Mouse (Mus musculus) cerebellum, postnatal 10 days (tissue): ENCODE results near the gene Rabgef1.
A peak's percentile ranks its signal among the peaks of the same experiment; 100 is the strongest.
"Not testable (repeated sequence)": the region's sequence is repeated elsewhere in the genome, so short reads cannot be mapped to it uniquely, and the experiment has no call there.

Source experiments
- DNase-seq, 2 experiments: peaks; one replicate each; pipeline ENCODE4 v3.0.0; 2021; ENCODE audit warnings: mixed read lengths in 2 of 2

Gene Rabgef1

DNA sequence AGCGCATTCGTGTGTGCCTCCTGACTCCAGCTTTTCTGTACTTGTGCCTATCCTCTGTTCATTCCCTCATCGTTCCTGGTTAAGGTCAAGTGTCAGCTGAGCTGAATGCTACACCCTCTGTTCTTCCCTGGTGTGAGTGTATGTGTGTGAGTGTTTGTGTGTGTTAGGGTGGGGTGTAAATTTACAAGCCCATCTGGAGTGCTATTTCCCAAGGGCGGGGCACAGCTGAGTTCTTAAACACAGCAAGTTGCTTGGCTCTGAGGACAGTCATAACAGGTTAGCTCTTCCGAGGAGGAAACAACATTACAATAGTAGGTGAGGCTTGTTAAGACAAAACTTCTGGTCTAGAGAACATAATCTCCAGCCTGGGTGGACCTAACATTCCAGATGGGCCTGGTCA lies 46.7 kb downstream of the Rabgef1 start:
- no peak for DNase-seq

DNA sequence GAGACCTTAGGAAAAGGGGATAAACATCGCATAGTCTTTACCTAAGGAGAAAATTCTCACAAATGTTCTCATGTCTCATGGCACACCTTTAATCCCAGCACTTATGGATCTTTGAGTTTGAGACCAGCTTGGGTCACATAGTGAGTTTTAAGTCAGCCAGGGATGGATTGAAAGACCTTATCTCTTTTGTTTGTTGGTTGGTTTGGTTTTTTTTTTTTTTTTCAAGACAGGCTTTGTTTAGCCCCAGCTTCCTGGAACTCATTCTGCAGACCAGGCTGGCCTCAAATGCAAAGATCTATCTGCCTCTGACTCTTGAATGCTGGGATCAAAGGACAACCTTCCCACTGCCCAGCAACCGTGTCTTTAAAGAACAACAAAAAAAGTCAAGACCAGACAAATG lies 49.7 kb downstream of the Rabgef1 start:
- DNase-seq: no peak

- no peak for DNase-seq
Observed at GRCm38 (mm10) chr5:130221760-130222145, 50.2 kb downstream of the Rabgef1 start.

GRCm38 (mm10) chr5:130222146-130223004 lies 50.8 kb downstream of the Rabgef1 start:
- peak; percentile 98 to 99 for DNase-seq

GRCm38 (mm10) chr5:130226790-130227189 lies 55.2 kb downstream of the Rabgef1 start:
- DNase-seq: no peak

- no peak for DNase-seq
Observed at GRCm38 (mm10) chr5:130228120-130228519, 56.5 kb downstream of the Rabgef1 start.

GRCm38 (mm10) chr5:130236302-130236701 lies 64.7 kb downstream of the Rabgef1 start:
- DNase-seq: no peak

GRCm38 (mm10) chr5:130239236-130239635 lies 67.6 kb downstream of the Rabgef1 start:
- DNase-seq: no peak

DNA sequence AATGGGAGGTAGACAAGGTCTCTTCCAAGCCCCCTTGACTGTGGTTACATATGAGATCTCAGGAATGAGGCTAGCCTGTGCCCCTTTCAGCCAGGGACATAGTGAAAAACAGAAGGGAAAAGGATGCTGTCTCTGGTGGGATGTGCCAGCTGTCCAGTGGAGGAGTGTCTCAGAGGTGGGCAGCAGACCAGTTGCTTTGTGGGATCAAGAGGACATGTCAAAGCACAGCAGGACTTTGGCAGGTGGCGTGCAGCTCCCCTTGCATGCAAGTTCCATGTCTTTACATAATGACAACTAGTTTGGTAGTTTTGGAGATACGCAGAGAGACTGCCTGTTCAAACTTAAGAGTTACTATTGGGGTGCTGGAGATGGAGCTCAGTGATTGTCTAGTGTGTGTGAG lies 68.3 kb downstream of the Rabgef1 start:
- no peak for DNase-seq

- no peak for DNase-seq
Observed at GRCm38 (mm10) chr5:130241426-130241825, 69.8 kb downstream of the Rabgef1 start.

- no peak for DNase-seq
Observed at GRCm38 (mm10) chr5:130247823-130248222, 76.2 kb downstream of the Rabgef1 start.

DNA sequence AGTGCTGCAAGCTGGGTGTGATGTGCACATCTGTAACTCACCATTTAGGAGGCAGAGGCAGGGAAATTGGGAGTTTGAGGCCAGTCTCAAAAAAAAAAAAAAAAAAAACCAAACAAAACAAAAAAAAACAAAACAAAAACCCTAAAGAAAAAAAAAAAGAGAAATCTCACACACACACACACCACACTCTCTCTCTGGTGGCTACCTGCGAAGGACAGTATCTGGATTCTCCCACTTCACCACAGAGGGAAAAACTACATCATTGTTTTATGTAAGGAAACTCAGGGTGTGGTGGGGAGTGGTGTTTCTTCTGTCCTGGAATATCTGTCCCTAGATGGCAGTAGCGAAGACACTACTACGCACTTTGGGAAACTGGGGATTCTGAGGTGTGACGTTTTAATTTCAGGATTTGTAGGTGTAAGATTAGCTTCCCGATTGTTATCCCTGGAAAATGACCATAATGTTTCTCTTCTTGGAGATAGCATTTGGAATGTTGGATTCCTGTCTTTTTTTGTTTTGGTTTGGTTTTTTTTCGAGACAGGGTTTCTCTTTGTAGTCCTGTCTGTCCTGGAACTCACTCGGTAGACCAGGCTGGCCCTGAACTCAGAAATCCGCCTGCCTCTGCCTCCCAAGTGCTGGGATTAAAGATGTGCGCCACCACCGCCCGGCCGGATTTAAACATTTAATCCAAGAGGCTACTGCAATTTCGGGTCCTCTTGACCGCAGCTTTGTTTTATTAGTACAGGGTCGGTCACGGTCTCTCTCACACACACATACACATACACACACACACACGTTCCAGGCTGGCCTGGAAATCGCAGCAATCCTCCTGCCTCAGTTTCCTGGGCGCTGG lies 82.8 kb downstream of the Rabgef1 start:
- peak; percentile 32 to 54 for DNase-seq

- peak; percentile 98 to 99 for DNase-seq
Observed at GRCm38 (mm10) chr5:130255017-130255720, 83.6 kb downstream of the Rabgef1 start, which contains the start of the genes Sbds and Tyw1. Gene Sbds, minus strand, starts transcription at chr5:130255530. Gene Tyw1, plus strand, starts transcription at chr5:130255619.

GRCm38 (mm10) chr5:130255799-130256525 lies 84.4 kb downstream of the Rabgef1 start:
- DNase-seq: not testable (repeated sequence)

GRCm38 (mm10) chr5:130256678-130257271 lies 85.2 kb downstream of the Rabgef1 start:
- DNase-seq: peak; percentile 96 to 97

DNA sequence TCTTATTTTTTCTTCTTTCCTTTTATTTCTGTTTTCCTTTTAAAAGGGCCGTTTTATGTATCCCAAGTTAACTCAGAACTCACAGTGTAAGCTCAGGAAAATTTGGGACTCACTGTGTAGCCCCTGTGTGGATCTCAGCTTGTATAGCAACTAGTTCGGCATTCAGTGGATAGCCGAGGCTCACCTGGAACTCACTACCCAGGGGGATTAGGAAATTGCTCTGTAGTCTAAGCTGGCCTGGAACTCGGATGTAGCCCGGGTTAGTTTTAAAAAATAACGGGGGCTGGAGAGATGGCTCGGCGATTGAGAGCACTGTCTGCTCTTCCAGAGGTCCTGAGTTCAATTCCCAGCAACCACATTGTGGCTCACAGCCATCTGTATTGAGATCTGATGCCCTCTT lies 85.7 kb downstream of the Rabgef1 start:
- DNase-seq: peak; percentile 11 to 16

- no peak for DNase-seq
Observed at GRCm38 (mm10) chr5:130263454-130263853, 91.9 kb downstream of the Rabgef1 start.
